Mouse (Mus musculus) ES-Bruce4 (cell line): Measurements from ENCODE around the gene Arid3c. TPM values are rescaled to one million over a fixed set of nuclear protein-coding genes. Genes with fewer than 3 reads are reported as not detected.
"Not testable (repeated sequence)": the region's sequence is repeated elsewhere in the genome, so short reads cannot be mapped to it uniquely, and the experiment has no call there.

Source experiments
- H3K27ac ChIP-seq: 2 replicates; pipeline ENCODE4 v1.5.1; 2012; ENCODE audit warnings: low read length, inconsistent platforms; ENCODE audit not compliant: insufficient read depth
- H3K27me3 ChIP-seq: 2 replicates; pipeline ENCODE4 v1.6.1; 2012; ENCODE audit warnings: mild to moderate bottlenecking, low read length, inconsistent platforms; ENCODE audit not compliant: control insufficient read depth, poor library complexity, insufficient read depth, severe bottlenecking
- H3K36me3 ChIP-seq: 2 replicates; pipeline ENCODE4 v1.6.1; 2012; ENCODE audit warnings: inconsistent platforms, mild to moderate bottlenecking, low read length, moderate library complexity; ENCODE audit not compliant: control insufficient read depth, poor library complexity, insufficient read depth, severe bottlenecking
- H3K4me1 ChIP-seq: one replicate; pipeline ENCODE4 v1.8.1; 2011; ENCODE audit warnings: low read length; ENCODE audit not compliant: control insufficient read depth, insufficient read depth
- H3K4me3 ChIP-seq: 2 replicates; pipeline ENCODE4 v1.5.1; 2011; ENCODE audit warnings: low read depth, mild to moderate bottlenecking, low read length
- H3K9ac ChIP-seq: 2 replicates; pipeline ENCODE4 v1.6.1; 2012; ENCODE audit warnings: low read depth, mild to moderate bottlenecking, inconsistent platforms; ENCODE audit not compliant: poor library complexity, severe bottlenecking
- H3K9me3 ChIP-seq: replicated peaks from 2 replicates; pipeline ENCODE4 v1.6.1; 2012; ENCODE audit warnings: mild to moderate bottlenecking, low read length, inconsistent platforms; ENCODE audit not compliant: control insufficient read depth, poor library complexity, insufficient read depth, severe bottlenecking
- CTCF ChIP-seq: IDR thresholded peaks from one replicate; pipeline ENCODE4 v1.8.1; 2011; ENCODE audit warnings: low read depth, low read length
- EP300 ChIP-seq: IDR thresholded peaks from 2 replicates; pipeline ENCODE4 v1.6.1; 2011; ENCODE audit warnings: low read depth, low read length; ENCODE audit not compliant: insufficient read depth
- POLR2A ChIP-seq: IDR thresholded peaks from one replicate; pipeline ENCODE4 v1.8.1; 2011; ENCODE audit warnings: low read length; ENCODE audit not compliant: insufficient read depth
- polyA plus RNA-seq: library from polyadenylated mRNA; stranded (reverse); fragments of >200 nt; gene quantifications from 2 replicates; pipeline ENCODE4 v1.2.4, GENCODE M21; 2011; ENCODE audit warnings: low read depth; ENCODE audit not compliant: missing spikeins, insufficient read depth, insufficient read length

Arid3c gene
- polyA plus RNA-seq, 1 experiment, result 0.69 TPM

GRCm38 (mm10) chr4:41708192-41708745 lies 22.7 kb downstream of the Arid3c start:
- H3K4me3 ChIP-seq, result no peak overlapping the region
- H3K4me1 ChIP-seq, result peaks cover 7% of the 10 kb centered on the region
- TF ChIP-seq EP300, result no peak
- peak; percentile 9 for TF ChIP-seq CTCF
- no peaks in the 10 kb centered on the region for H3K27me3 ChIP-seq
- H3K27ac ChIP-seq, result no peak overlapping the region
- 0 out of 2 replicates have a peak, but pooled peaks cover 3% of the 10 kb centered on the region for H3K36me3 ChIP-seq
- no peak overlapping the region for H3K9ac ChIP-seq
- no peaks in the 10 kb centered on the region for H3K9me3 ChIP-seq

DNA sequence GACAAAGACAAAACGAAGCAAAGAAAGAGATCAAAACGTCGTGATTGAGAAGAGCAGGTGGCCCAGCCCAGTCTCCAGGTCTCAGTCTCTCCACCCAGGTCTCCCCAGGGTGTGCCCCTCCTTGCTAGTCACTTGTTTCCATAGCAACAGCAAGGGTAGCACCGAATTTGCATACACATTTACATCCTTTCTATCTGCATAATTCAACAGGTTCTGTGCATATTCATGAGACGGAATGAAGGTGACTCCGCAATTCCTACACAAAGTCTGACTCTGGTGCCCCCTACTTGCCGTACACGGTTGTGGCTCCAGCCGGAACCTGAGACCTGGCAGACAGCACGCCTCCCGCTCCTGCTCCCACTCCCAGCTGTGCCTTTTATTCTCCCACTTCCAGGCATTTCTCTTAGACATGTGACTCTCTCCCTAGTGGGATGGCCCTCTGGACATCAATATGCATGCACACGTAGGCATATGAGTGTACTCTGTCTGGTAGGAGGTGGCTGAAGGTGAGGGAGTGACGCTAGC lies 23.9 kb downstream of the Arid3c start:
- Histone ChIP-seq H3K9me3 (no peaks in the 10 kb centered on the region), H3K9ac (no peak overlapping the region), H3K27ac (no peak overlapping the region), H3K4me3 (no peak overlapping the region), H3K36me3 (0 out of 2 replicates have a peak, but pooled peaks cover 3% of the 10 kb centered on the region), H3K27me3 (no peaks in the 10 kb centered on the region), H3K4me1 (peaks cover 7% of the 10 kb centered on the region)
- TF ChIP-seq CTCF (peak; percentile 83), POLR2A (no peak), EP300 (peak; percentile 44; the same call in 1 of the 2 replicates)

DNA sequence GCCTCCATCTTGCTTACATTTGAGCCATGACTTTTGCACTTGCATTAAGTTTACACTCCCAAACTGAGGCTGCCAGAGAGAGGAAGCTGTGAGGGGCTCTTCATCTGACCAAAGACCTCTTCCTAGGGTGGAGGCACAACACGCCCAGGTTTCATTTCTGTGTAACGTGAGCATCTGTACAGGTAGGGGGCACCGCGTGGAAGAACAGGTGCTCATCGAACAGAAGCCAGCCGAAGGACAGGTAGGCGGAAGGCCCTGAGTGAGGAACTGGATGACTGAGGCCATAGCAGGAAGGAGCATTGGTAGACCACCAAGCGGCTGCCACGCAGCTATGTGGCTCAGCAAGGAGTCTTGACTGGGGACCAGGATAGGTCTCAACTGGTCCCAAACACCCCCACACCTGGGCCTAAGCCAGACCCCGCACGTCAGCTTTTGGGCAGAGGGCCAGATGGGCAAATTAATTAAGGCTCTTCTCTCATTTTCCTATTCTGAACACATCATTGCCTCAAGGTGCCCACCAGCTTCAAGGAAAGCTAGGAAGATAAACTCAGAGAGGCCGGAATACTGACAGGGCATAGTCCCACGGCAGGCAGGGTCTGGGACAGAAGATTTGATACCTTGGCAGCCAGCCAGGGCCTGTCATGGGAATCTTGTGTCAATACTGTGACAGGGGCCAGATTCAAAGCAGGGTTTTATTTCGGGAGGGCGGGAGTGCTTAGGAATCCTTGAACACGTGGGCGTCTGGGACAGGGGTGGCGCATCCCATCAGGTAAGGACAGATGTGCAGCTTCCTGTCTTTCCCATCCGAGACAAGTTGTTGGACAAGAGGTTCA lies 24.8 kb downstream of the Arid3c start:
- Histone ChIP-seq H3K9me3 (no peaks in the 10 kb centered on the region), H3K4me3 (no peak overlapping the region), H3K36me3 (no peaks in the 10 kb centered on the region), H3K4me1 (peaks cover 7% of the 10 kb centered on the region), H3K9ac (no peak overlapping the region), H3K27ac (no peak overlapping the region), H3K27me3 (no peaks in the 10 kb centered on the region)
- TF ChIP-seq EP300 (no peak), POLR2A (no peak), CTCF (no peak)

DNA sequence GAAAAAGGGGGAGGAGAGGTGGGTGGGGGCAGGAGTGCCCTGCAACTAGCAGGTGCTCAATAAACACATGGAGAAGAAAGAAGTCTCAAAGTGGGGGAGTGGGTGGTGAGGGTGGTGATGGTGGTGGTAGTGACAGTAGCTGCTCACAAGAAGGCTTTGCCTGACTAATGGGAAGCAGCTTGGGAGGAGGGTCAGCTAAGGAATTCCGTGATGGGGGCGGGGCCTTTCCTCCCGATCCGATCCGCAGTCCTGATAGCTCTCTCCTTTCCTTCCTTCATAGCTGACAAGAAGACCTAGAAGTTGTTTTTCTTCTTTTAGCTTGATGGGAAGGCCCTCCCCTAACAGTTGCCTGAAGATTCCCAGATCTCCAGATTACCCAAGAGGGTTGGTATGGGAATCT lies 26.3 kb downstream of the Arid3c start:
- Histone ChIP-seq H3K4me1 (peaks cover 7% of the 10 kb centered on the region), H3K9ac (no peak overlapping the region), H3K9me3 (no peaks in the 10 kb centered on the region), H3K27ac (no peak overlapping the region), H3K4me3 (no peak overlapping the region), H3K36me3 (no peaks in the 10 kb centered on the region), H3K27me3 (no peaks in the 10 kb centered on the region)
- no peak for TF ChIP-seq EP300
- TF ChIP-seq CTCF, result no peak
- TF ChIP-seq POLR2A, result no peak

GRCm38 (mm10) chr4:41702226-41702625 lies 28.7 kb downstream of the Arid3c start:
- H3K9ac ChIP-seq, H3K27me3 ChIP-seq: not testable (repeated sequence)

GRCm38 (mm10) chr4:41700224-41700623 lies 30.7 kb downstream of the Arid3c start:
- H3K9me3 ChIP-seq, H3K4me1 ChIP-seq, H3K27me3 ChIP-seq, H3K27ac ChIP-seq, H3K36me3 ChIP-seq, H3K9ac ChIP-seq, H3K4me3 ChIP-seq: not testable (repeated sequence)

More at GRCm38 (mm10) chr4:41702226-41702625, 28.7 kb downstream of the Arid3c start:
- not testable (repeated sequence) for H3K27ac ChIP-seq, H3K9me3 ChIP-seq, H3K4me1 ChIP-seq, H3K36me3 ChIP-seq, H3K4me3 ChIP-seq

GRCm38 (mm10) chr4:41699783-41700182 lies 31.2 kb downstream of the Arid3c start, which contains the start of gene Il11ra1:
TSS of gene Il11ra1 (plus strand) at chr4:41699989.
- H3K4me3 ChIP-seq, H3K4me1 ChIP-seq, H3K36me3 ChIP-seq, H3K9ac ChIP-seq, H3K9me3 ChIP-seq, H3K27ac ChIP-seq, H3K27me3 ChIP-seq: not testable (repeated sequence)

GRCm38 (mm10) chr4:41698421-41699016 lies 32.4 kb downstream of the Arid3c start:
- not testable (repeated sequence) for H3K4me1 ChIP-seq, H3K36me3 ChIP-seq, H3K9ac ChIP-seq, H3K27me3 ChIP-seq, H3K9me3 ChIP-seq, H3K4me3 ChIP-seq, H3K27ac ChIP-seq
